Mouse (Mus musculus) liver, adult (tissue): ENCODE data around the gene Stk38l.

Experiments
- GATA4 ChIP-seq: IDR thresholded peaks from 2 replicates; pipeline ENCODE4 v1.6.1; 2014; ENCODE audit warnings: mild to moderate bottlenecking, low read length; ENCODE audit not compliant: insufficient replicate concordance

Gene Stk38l

GRCm38 (mm10) chr6:146724581-146725383 is at the start of gene Stk38l:
TSS of gene Stk38l (plus strand) at chr6:146724995.
- no peak for TF ChIP-seq GATA4

- TF ChIP-seq GATA4: no peak
Observed at GRCm38 (mm10) chr6:146676904-146677303, 47.9 kb upstream of the Stk38l start.

DNA sequence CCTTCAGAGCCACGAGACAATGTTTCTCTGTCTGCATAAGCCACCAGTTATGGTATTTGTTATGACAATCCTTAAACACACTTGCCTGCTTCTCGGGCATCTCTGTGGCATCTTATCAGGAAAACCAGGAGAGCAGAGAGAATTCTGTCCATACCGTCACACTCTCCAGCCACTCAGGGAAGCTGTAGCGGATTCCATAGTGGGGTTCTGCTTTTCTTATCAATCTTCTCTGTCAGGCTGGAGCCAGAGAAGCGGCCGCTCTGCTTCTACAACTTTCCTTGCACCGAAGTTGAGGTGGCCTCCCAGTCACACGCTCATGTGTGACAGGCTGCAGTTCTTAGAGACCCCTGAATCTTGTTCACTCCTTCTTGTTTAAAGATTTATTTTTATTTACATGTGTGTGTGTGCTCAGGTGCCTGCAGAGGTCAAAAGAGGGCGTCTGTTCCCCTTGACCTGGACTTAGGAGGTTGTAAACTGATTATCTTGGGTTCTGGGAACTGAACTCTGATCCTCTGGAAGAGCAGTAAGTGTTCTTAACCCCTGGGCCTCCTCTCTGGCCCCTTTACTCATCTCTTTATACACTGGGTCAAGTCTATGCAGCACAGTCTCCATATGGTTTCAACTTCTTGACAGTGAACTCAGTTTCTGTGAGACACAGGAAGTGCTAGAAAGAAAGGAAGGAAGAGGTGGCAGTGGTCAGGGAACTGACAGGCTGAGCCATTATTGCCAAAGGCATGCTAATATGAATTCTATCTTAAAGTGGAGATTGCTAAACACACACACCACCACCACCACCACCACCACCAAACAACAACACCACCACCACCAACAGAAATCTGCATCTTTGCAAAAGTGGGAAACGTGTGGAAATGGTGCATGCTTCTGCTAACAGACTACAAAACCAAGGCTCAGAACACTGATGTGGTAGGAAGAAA is 46.4 kb upstream of the Stk38l start:
- TF ChIP-seq GATA4: no peak

DNA sequence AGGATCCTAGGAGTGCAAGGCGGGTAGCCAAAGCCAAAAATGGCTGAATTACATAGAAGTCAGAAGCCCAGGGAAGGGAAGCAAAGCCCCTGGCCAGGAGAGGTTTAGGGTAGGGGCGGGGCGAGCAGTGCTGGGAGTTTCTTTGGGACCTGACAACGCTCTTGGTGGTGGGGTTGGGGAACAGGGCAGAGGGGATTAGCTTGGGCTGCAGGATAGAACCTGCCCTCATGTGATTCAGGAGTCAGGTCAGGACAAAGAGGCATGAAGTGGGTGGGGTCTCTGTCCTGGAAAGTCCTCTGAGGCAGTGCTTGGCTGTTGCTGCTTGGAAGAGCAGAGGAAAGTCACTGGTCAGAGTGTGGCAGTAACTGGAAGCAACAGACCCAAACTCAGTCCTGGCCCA is 40.9 kb upstream of the Stk38l start:
- TF ChIP-seq GATA4: no peak

DNA sequence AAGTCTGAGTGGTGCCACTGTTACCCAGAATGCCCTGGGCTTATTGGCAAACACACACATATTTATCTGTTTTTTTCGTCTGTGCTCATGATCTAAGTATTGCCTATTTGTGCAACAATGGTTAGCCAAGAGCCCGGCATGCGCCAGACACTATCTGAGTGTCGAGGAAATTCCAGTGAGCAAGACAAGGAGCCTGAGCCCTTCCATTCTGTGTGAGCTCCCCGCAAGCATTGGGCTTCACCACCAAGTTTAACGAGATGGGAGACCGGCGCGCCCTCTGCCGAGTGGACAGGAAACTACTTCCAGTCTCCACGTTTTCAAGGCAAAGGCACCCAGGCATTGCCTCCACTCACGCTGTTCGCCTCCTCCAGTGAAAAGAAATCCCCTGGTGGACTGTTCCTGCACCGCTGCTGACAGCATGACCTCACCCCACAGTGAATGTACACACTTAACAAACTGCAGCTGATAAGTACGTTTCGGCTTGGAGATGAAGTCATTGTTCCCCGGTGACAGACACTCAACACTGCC is 39.0 kb upstream of the Stk38l start:
- TF ChIP-seq GATA4: no peak

DNA sequence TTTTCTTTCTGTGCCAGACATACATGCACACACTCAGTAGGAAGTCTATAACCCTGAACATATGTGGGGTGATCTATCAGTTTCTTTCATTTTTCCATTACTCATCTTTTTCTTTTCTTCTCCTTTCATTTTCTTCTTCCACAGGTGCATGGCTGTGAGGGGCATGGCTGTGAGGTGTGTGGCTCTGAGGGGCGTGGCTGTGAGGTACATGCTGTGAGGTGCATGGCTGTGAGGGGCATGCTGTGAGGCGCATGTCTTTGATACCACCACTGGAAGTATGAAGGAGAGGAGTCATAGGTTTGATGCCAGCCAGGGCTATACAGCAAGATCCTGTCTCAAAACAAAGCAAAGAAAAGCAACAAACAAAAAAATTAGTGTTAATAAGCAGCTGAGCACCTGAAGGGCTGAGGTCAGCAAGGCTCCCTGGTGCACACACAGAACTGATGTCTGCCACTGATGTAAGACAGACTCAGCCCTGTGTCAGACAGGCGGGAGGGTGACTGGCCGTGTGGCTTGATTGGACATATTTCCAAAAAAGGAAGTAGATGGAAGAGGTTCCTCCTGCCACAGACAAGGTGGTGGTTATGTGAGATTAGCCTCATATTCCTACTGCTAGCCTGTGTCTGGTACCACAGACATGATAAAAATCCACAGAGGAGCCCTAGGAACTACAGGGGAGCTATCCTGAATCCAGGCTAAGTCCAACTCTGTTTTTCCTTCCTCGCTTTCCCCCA is 38.2 kb upstream of the Stk38l start:
- no peak for TF ChIP-seq GATA4

- no peak for TF ChIP-seq GATA4
Observed at GRCm38 (mm10) chr6:146688010-146688409, 36.8 kb upstream of the Stk38l start.

- no peak for TF ChIP-seq GATA4
Observed at GRCm38 (mm10) chr6:146688861-146689260, 35.9 kb upstream of the Stk38l start.

GRCm38 (mm10) chr6:146697767-146698166 is 27.0 kb upstream of the Stk38l start:
- TF ChIP-seq GATA4: no peak

- TF ChIP-seq GATA4: no peak
Observed at GRCm38 (mm10) chr6:146698376-146698775, 26.4 kb upstream of the Stk38l start.

DNA sequence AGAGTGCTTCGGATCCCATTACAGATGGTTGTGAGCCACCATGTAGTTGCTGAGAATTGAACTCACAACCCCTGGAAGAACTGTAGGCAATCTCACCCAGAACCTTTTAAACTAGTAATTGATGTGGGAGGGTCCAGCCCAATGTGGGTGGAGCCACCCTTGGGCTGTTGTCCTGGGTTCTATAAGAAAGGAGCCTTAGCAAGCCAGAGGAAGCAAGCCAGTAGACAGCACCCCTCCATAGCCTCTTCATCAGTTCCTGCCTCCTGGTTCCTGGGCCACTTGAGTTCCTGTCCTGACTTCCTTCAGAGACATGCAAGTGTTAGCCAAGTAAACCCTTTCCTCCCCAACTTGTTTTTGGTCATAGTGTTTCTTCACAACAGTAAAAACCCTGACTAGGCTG is 24.3 kb upstream of the Stk38l start:
- no peak for TF ChIP-seq GATA4

DNA sequence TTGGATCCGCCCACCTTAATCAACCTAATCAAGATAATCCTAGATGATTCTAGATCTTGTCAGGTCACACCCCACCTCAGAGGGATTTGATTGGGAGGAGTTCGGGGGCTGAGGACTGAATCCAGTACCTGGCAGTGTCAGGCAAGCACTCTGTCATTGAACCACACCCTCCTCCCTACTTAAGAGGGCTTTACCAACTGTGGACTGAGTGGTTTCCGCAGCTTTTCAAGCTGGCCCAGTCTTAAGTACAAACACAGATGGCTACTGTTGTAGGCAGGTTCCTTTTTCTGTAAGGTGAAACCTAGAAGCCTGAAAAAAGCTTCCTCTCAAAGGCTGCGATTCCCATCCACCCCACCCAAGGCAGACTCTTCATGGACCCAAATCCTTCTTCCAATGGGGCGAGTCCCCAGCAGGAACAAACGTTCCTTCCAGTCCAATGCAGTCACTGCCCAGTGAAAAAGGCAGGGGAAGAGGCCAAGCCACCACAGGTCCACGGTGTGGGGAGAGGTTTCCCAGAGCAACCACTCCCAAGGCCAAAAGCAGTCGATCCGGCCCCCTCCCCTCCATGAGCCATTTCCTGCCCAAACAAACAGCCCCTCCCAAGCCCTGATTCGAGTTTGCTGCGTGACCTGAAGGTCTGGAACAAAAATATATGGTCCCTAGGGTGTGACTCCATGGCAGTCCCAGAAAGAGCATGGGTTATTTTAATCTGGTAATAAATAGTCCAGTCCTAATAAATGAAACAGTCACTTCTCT is 22.5 kb upstream of the Stk38l start:
- no peak for TF ChIP-seq GATA4

GRCm38 (mm10) chr6:146703351-146703750 is 21.4 kb upstream of the Stk38l start:
- no peak for TF ChIP-seq GATA4

- TF ChIP-seq GATA4: no peak
Observed at GRCm38 (mm10) chr6:146705631-146706030, 19.2 kb upstream of the Stk38l start.
